Mouse (Mus musculus) adrenal gland, postnatal 4 days (tissue): ENCODE data around the gene Usp30. TPM values are rescaled to one million over a fixed set of nuclear protein-coding genes. Genes with fewer than 3 reads are reported as not detected.

ENCODE experiments used
- DNase-seq, 2 experiments: peaks; one replicate each; pipeline ENCODE4 v3.0.0; 2021 to 2022; ENCODE audit warnings: low spot score in 2 of 2, mixed read lengths in 2 of 2
- total RNA-seq, 2 experiments: library from RNA; stranded (reverse); gene quantifications; 2 replicates each; pipeline ENCODE4 v1.2.3; 2021

Gene Usp30
- total RNA-seq, 2 experiments from 2014 or later, result 40.3 to 41.2 TPM

DNA sequence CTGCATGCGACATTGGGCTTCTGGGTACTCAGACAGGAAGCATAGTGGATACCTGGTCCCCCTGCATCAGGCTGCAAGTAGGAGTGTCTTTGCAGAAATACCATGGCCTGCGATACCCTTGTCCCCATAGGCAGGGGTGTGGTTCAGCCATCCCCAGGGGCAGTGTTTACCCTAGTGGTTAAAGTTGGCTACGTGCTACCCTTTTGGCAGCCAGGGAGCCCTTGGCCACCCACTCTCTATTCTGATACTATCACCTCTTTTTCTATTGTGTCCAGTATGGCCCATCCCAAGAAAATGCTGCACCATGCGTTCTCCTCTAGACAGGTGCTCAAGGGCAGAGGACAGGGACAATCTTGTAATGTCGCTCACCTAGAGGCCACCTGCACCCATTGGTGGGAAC is 89.5 kb downstream of the Usp30 start:
- no peak for DNase-seq

DNA sequence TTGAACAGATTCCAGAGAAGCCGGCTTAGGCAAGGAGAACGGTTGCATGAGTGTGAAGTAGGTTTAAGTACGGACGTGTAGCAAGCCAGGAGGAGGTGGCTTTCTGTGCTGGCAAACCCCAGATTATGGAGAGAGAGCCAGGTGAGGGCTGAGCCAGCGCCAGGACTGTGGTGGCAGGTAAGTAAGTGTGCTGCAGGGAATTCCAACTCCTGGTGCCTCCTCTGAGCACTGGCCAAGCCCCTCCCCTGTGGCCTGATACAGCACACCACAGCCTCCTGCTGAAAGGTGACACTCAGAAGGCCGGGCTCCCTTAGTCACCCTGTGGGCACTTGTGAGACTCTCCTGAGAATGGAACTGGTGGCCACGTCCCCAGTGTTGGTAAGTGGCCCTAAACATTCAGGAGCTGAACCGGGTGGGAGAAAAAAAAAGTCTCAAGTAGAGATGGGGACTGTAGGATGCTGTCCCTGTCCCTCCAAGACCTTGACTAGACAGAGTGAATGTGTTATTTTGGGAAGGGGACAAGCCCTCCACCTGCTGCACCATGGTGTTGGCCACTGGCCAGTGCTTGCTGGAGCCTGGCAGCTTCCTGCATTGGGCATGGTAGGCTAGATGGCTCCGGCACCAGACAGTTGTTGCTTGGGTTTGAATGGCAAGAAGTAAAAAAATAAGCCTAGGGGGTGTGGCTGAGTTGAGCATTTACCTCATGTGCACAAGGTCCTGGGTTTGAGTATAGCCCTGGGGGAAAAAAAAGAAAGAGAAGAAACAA is 90.1 kb downstream of the Usp30 start:
- DNase-seq, result no peak

DNA sequence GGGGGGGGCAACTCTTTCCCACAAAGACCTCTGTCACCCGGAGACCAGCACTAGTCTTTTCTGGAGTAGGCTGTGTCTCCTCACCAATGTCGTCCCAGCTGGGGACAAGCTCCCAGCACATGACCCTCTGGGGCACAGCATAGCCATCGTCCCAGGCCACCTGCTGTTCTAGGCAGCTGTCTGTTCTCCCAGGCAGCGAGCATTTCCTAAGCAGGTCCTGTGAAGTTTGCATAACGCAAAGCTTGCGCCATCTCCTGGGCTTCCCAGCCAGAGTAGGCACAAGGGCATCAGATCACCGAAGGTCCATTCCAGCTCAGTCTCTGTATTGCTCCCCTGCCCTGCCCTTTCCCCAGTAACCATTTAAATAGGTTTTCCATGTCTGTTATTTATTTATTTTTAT is 92.0 kb downstream of the Usp30 start:
- DNase-seq, result no peak

DNA sequence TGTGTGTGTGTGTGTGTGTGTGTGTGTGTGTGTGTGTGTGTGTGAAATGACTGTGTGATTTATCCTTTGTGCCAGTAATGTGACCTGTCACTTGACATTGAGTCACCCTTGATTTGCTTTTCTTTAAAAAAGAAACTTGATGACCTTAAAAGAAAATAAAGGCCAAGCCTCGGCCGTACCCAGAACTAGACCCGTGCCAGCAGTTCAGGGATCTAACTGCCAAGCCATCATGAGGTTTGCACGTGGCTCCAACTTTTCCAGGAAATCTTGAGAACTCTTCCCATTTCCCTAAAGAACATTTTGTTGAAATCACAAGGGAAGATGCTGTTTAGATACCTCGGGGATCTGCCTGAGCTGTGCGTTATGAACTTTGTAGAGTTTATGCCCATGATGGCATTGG is 96.2 kb downstream of the Usp30 start:
- DNase-seq, result no peak

DNA sequence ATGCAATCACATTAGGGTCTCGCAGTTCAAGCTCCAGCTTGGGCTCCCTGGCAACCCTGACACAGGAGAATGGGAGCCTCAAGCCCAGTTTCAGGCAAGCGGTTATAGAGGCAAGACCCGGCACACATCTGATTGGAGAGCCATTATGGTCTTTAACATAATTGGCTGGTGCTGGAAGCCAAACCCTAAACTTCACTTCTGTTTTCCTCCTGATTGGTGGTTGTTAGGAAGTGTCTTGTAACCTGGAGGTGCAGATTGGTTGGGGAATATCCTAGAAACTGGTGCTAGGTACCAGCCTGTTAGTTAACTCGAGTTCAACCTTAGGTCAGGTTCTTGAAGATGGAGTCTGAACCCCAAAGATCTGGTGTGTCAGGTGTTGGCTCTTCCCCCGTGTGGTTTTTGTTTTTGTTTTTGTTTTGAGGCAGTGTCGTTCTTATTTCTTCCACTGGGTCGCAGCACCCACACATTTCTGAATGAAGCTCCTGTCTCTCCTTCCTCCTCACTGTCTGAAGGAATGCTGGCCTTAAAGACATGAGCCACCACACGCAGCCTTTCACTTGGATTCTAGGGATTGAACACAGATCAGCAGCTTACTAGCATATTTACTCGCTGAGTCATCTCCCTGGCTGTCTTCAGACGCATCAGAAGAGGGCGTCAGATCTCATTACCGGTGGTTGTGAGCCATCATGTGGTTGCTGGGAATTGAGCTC is 97.0 kb downstream of the Usp30 start:
- no peak for DNase-seq

DNA sequence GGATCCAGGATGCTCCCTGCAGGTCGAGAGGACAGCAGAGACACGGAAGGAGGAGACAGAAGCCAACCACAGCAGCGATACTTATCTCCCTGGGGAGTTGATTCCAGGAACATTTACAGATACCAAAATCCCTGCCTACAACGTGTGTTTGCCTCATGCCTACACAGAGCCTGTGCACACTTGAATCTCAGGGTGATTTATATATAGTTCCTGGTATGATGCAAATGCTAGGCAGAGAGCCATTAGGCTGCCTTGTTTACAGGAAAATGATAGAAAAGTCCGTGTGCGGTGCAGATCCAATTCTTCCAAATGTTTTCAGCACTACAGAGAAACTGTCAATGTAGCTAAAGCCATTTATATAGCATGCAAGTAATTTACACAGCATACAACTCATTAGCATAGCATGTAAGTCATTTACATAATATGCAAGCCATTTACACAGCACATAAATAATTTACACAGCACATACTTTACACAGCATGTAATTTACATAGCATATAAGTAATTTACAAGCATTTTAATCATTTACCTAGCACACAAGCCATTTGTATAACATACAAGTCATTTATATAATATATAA is 97.9 kb downstream of the Usp30 start:
- DNase-seq, result no peak

DNA sequence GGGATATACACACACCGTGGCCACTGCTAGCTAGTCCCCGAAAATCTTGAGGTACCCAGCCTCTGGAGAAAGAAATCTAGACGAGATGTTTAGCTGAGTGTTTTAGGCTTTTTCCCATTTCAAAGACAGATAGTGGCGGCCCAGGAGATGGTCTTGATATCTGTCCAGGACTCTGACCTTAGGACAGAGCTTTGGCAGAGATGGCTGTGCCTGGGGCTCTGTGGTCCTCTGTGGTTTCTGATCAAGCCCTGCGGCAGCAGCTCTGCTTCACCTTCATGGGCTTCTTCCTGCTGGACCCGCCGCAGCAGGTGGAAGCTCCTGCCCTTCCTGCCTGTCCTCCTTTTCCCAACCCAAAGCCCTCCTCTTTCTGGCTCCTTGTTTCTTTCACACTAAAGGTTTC is 105.1 kb downstream of the Usp30 start:
- DNase-seq, result no peak

DNA sequence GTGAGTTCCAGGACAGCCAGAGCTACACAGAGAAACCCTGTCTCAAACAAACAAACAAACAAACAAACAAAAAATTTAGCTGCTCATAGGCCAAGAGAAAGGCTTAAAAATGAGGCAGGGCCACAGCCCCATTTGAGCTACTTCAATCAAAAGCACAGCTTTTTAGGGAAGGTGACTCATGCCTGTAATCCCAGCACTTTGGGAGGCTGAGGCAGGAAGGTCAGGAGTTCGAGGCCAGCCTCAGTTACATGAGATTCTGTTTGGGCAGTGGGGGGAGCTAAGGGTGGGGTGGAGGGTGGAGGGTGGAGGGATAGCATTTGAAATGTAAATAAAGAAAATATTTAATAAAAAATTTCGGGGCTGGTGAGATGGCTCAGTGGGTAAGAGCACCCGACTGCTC is 107.7 kb downstream of the Usp30 start:
- DNase-seq, result no peak

DNA sequence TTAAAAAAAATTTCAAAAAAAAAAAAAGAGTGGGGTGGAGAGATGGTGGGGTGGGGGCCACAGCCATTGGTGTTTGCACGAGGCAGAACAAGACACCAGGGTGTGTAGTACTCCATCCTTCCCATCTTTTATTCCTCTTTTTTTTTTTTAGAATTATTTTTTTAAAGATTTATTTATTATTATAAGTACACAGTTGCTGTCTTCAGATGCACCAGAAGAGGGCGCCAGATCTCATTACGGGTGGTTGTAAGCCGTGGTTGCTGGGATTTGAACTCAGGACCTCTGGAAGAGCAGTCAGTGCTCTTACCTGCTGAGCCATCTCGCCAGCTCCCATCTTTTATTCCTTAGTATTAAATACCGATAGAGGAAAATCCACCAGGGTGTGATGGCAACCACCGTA is 108.2 kb downstream of the Usp30 start:
- no peak for DNase-seq

DNA sequence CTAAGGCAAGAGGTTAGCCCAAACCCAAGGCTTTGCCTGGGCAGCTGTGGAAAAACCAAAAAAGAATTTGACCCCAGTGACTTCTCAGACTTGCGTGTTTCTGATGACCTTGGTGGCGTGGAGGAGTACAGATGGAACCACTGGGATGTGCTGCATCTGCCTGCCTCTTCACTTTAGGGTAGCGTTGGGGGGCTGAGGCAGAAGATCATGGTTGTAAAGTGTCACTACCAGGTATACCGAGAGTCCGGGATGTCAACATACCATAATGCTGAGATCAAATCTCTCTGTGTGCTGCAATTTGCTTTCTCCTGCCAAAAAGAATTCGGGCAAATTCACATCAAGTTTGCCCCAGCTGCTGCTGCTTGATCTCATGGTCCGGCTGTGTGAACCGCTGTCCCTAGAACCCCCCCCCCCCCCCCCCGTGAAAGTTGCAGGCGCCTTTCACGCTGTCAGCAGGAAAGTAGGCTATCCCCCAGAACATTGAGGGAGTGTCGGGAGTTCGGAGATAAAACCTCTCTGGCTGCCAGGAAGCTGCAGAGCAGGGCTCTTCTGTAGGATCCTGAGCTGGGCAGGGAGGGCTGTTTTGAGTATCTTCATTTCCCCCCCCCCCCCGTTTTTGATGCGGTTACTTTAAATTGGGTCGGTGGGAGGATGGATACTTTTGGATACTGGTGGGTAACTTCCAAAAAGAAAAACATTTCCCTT is 108.8 kb downstream of the Usp30 start:
- DNase-seq, result no peak

Other genes with a start within 250 kb of the Usp30 start
- 1 to 10 TPM; 3.2 to 4.3 TPM for gene Selplg, start 232.8 kb upstream of the Usp30 start, total RNA-seq
- 100 to 1,000 TPM in 1 of 2 experiments, 10 to 100 TPM in 1; 99.1 to 105 TPM for gene Coro1c, start 156.7 kb upstream of the Usp30 start, total RNA-seq
- gene Ssh1, start 71.6 kb upstream of the Usp30 start, total RNA-seq, result 10 to 100 TPM; 25.0 to 27.4 TPM
- 10 to 100 TPM in 1 of 2 experiments, under 1 TPM in 1; 0.51 to 16.1 TPM for gene Dao, start 61.8 kb upstream of the Usp30 start, total RNA-seq
- 1 to 10 TPM; 6.2 to 7.5 TPM for gene Svop, start 26.1 kb downstream of the Usp30 start, total RNA-seq
- 10 to 100 TPM in 1 of 2 experiments, 1 to 10 TPM in 1; 7.9 to 12.9 TPM for gene Alkbh2, start 62.8 kb downstream of the Usp30 start, total RNA-seq
- 10 to 100 TPM; 15.3 to 17.0 TPM for gene Ung, start 64.9 kb downstream of the Usp30 start, total RNA-seq
- gene Acacb, start 81.1 kb downstream of the Usp30 start, total RNA-seq, result 10 to 100 TPM; 25.6 to 31.5 TPM
- not detected for gene Foxn4, start 208.3 kb downstream of the Usp30 start, total RNA-seq
- 1 to 10 TPM; 1.2 to 1.5 TPM for gene Myo1h, start 223.7 kb downstream of the Usp30 start, total RNA-seq